Mouse (Mus musculus) liver, adult 2 months (tissue): ENCODE results near the gene Gm20509.

Source experiments
- CTCF ChIP-seq: fragments of 200-500 bp; IDR thresholded peaks from 2 replicates; pipeline ENCODE4 v1.5.1; 2011; ENCODE audit warnings: low read depth, low read length, control low read depth
- POLR2A ChIP-seq: fragments of 200-500 bp; IDR thresholded peaks from 2 replicates; pipeline ENCODE4 v1.6.1; 2011; ENCODE audit warnings: low read length, control low read depth; ENCODE audit not compliant: insufficient read depth; ENCODE audit errors: extremely low read depth

DNA sequence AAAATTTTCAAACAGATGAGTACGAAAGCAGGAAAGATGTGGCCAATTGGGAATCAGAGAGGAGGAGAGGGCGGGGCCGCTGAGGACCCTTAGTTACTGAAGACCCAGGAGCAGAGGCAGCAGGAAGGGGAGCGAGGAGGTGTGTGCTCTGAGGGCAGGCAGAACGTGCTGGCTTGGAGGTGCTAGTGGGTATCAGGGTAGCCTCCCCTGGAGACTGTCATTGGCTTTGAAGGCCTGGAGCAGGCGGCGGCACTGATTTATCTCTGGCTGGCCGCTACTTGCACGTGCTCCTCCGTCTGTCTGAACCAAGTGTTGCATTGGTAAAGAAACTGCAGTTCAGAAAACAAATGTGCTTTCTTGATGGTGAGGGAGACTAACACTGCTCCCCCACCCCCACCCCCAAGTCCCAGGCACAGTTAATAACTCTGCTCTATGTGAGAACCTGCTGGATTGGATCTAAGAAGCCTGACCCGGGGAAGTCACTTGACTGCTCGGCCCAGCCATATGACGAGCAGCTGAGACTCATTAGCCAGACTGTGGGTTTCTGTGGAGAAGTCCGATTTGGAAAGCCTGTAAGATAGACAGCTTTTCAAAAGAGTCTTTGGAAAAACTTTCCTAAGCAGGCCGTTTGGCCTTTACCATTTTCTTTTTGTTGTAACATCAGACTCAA, 38.5 kb upstream of the Gm20509 start:
- TF ChIP-seq CTCF = no peak
- no peak for TF ChIP-seq POLR2A
